Mouse (Mus musculus): ENCODE data around the gene Gldn. TPM values are rescaled to one million over a fixed set of nuclear protein-coding genes. Genes with fewer than 3 reads are reported as not detected.

The Gldn gene
- polyA plus RNA-seq (2017; shearing (Covaris generic)), result under 1 TPM in 1 of 2 experiments, not detected in 1; 0.29 TPM

DNA sequence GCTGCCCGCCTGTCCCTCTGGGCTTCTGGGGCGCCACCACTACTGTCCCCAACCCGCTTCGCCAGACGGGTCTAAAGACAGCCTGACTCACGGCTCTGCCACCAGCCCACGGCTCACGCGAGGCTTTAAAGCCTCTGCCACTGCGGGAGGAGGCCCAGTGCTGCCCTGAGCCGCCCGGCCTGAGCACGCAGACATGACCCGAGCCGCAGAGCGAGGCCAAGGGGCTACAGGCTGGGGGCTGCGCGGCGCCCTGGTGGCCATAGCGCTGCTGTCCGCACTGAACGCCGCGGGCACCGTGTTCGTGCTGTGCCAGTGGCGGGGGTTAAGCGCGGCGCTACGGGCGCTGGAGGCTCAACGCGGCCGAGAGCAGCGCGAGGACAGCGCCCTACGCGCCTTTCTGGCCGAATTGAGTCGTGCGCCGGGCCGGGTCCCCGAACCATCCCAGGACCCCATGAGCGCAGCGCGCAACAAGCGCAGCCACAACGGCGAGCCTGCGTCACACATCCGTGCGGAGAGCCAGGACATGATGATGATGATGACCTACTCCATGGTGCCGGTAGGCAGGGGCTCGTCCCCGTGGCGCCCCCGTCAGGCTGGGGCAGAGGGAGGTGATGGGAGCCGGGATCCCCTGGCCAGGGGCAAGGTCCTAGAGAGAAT lies at the start of gene Gldn:
Gene Gldn, plus strand, starts transcription at position 156 of the 657 bp plus-strand sequence.

DNA sequence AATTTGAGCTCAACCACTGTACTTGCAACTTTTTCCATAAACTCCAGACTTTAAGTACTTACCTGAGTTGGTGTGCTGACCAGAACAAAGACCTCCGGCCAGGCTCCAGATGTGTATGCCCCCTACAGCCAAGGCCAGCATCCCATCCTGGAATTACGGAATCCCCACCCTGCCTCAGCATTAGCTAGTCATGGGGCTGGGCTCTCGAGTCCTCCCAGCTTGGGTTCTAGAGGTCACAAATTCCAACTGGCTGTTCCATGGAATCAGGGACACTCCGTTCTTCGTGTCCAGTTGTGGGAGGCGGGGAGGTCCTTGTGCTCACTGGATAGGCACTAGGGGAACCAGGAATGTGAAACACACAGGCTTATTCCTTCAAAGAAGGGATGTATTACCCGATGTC lies 18.3 kb upstream of the Gldn start, which contains the start of gene Cyp19a1:
Gene Cyp19a1, minus strand, starts transcription at position 101 of the 400 bp plus-strand sequence.

Other genes with a start within 250 kb of the Gldn start
- gene Tnfaip8l3, start 218.1 kb upstream of the Gldn start, polyA plus RNA-seq (2017; shearing (Covaris generic)), result not detected
- gene Cyp19a1, start 18.4 kb upstream of the Gldn start, polyA plus RNA-seq (2017; shearing (Covaris generic)), result not detected
- gene Dmxl2, start 215.1 kb downstream of the Gldn start, polyA plus RNA-seq (2017; shearing (Covaris generic)), result 1 to 10 TPM in 1 of 2 experiments, under 1 TPM in 1; 0.48 to 2.9 TPM